Mouse (Mus musculus): ENCODE results near the gene Camk2n1.
A peak's percentile ranks its signal among the peaks of the same experiment; 100 is the strongest.

DNA sequence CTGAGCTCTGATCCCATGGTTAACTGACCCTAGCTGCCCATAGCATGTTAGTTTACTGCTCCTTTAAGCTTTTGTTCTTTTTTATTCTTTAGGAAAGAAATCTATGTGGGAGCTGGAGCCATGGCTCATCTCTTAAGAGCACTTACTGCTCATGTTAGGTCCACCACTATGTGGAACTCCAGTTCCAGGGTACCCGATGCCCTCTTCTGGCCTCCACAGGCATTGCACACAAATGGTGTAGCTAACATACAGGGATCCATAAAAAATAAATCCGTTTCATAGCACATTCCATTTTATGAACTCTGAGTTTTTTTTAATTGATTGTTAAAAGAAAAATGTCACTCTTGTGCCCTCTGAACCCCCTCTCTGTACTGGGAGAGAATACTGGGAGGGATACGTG is 24.3 kb upstream of the Camk2n1 start:
- TF ChIP-seq KAT2A (conservative IDR thresholded peaks at IDR 0.05; ENCODE audit: low read depth, low read length) (no peak), CTCF (IDR thresholded peaks at IDR 0.05 in 2 of 3, conservative IDR thresholded peaks at IDR 0.05 in 1 of 3; ENCODE audit: control insufficient read depth in 1 of 3, insufficient read depth in 1 of 3, low read depth in 2 of 3, low read length in 3 of 3, poor library complexity in 1 of 3, severe bottlenecking in 1 of 3) (peak; percentile 63 to 74 (median 66)), GATA1 (IDR thresholded peaks at IDR 0.05; ENCODE audit: low read depth, low read length) (no peak), BHLHE40 (IDR thresholded peaks at IDR 0.05; ENCODE audit: borderline replicate concordance, low read depth, low read length) (no peak), TBP (IDR thresholded peaks at IDR 0.05; ENCODE audit: low read depth, low read length) (no peak), NRF1 (IDR thresholded peaks at IDR 0.05; ENCODE audit: insufficient read depth, low read depth, low read length, poor library complexity, severe bottlenecking) (no peak), POLR2A (IDR thresholded peaks at IDR 0.05; ENCODE audit: control insufficient read depth in 1 of 2, insufficient read depth in 1 of 2, low read depth in 1 of 2, low read length in 2 of 2, poor library complexity in 1 of 2) (no peak), ELF1 (IDR thresholded peaks at IDR 0.05; ENCODE audit: low read depth, low read length) (no peak), MAX (IDR thresholded peaks at IDR 0.05; ENCODE audit: low read length) (no peak), USF1 (IDR thresholded peaks at IDR 0.05; ENCODE audit: low read depth, low read length) (no peak), CHD2 (IDR thresholded peaks at IDR 0.05; ENCODE audit: low read length) (no peak), SIN3A (IDR thresholded peaks at IDR 0.05; ENCODE audit: low read length) (no peak)
